Mouse (Mus musculus): Measurements from ENCODE around the gene Dnaic2.

Dnaic2 gene

GRCm38 (mm10) chr11:114726965-114727825, at the start of gene Dnaic2:
TSS of gene Dnaic2 (plus strand) at chr11:114727408.
- DNase-seq (ENCODE audit: low spot score): no peak

GRCm38 (mm10) chr11:114679582-114679981, 47.6 kb upstream of the Dnaic2 start:
- DNase-seq (ENCODE audit: low spot score): peak; percentile 25

GRCm38 (mm10) chr11:114680291-114680690, 46.9 kb upstream of the Dnaic2 start:
- no peak for DNase-seq (ENCODE audit: low spot score)

DNA sequence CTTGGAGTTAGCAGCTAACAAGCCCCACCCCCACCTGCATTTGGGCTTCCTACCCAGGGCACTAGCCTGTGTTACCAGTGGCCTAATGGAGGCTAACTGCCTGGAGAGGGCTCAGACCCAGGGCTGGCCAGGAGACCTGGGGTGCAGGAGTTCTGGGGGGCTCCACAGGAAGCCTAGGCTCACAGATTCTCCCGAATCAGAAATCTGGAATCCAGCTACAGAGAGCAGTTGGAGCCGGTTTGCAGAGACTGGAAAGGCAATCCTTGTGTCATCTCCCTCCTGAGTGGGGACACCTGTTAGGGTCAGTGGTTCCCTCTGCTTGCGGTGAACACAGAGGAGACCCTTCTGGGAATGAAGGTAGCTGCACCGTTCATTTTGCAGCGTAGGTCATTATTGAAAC, 46.2 kb upstream of the Dnaic2 start:
- DNase-seq (ENCODE audit: low spot score): no peak

DNA sequence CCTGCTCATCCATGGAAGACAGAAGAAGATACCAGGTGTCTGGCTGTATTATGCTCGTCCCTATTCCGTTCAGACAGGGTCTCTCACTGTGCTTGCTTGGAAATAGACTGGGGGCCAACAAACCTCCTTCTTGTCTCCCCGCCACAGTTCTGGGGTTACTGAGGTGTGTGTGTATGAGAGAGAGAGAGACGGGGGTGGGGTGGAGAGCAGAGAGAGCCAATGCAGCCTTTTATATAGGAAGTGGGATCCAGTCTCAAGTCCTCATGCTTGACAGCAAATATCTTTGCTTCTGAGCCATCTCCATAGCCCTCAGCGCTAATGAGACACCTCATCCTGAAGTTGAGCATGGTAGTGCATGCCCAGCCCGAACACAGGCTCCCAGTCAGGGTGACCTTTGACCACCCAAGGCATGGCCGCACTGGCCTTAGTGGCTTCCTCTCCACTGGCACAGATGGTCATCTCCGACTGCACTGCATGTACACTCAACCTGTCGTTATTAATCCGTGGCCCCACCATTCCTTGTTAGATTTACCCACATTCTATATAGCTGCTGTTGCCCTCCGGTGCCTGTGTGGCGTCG, 44.8 kb upstream of the Dnaic2 start:
- DNase-seq (ENCODE audit: low spot score): no peak

DNA sequence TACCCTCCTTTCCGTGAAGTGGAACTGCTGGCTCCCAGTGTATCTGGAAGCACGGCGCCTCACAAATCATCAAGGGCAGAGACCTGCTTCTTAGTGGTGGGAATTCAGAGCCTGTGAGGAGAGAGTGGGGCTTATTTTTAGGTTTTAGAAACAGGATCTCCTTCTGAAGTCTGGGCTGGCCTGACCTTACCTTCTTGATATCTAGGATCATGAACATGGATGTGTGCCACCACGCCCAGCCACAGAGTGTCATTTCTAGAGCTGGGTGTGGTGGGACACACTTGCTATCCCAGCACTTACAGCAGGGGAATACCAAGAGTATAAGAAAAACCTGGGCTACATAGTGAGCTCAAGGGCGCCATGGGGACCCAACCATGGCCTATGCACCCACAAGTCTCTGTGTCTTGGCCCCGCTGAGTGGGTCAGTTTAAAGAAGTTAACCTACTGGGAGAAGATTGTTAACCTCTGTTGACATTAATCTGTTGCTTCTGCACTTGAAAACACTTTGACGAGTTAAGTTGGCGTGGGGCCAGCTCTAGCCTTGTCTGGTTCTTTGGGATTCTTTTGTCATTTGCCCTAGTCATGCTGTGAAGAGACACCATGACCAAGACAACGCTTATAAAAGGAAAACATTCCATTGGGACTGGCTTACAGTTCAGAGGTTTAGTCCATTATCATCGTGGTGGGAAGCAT, 44.0 kb upstream of the Dnaic2 start:
- DNase-seq (ENCODE audit: low spot score): peak; percentile 56

DNA sequence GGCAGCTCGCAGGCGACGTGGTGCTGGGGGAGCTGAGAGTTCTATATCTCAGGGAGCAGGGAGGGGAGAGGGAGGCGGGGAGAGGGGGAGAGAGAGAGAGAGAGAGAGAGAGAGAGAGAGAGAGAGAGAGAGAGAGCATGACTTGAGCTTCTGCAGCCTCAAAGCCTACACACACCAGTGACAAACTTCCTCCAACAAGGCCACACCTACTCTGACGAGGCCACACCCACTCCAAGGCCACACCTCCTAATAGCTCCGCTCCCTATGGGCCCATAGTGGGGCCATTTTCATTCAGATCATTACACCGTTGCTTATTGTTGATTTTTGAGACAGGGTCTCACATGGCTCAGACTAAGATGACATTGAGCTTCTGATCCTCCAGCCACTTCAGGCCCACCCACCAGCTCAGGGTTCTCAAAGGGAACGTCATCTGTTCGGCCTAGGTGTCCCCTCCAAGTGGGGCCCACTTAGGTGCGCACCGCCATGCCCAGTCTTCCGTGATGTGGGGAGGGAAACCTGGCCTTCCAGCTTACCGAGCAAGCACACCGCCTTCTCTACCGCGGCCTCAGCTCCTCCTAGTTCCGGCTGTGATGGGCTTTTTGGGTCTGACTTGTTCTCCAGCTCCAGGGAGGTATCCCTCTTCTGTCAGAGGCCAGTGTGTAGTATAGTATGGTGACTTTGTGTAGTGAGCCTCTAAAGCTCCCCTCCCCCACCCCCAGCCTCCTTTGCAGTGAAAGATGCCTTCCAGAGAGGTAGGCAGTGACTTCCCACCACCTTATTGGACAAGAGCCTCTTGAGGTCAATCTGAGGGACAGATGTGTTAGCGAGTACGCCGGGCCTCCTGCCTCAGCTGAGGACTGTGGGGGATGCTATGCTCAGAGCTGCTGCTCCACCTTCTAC, 43.2 kb upstream of the Dnaic2 start:
- DNase-seq (ENCODE audit: low spot score): no peak

GRCm38 (mm10) chr11:114684627-114685373, 42.4 kb upstream of the Dnaic2 start:
- no peak for DNase-seq (ENCODE audit: low spot score)

GRCm38 (mm10) chr11:114685526-114686040, 41.6 kb upstream of the Dnaic2 start:
- no peak for DNase-seq (ENCODE audit: low spot score)

DNA sequence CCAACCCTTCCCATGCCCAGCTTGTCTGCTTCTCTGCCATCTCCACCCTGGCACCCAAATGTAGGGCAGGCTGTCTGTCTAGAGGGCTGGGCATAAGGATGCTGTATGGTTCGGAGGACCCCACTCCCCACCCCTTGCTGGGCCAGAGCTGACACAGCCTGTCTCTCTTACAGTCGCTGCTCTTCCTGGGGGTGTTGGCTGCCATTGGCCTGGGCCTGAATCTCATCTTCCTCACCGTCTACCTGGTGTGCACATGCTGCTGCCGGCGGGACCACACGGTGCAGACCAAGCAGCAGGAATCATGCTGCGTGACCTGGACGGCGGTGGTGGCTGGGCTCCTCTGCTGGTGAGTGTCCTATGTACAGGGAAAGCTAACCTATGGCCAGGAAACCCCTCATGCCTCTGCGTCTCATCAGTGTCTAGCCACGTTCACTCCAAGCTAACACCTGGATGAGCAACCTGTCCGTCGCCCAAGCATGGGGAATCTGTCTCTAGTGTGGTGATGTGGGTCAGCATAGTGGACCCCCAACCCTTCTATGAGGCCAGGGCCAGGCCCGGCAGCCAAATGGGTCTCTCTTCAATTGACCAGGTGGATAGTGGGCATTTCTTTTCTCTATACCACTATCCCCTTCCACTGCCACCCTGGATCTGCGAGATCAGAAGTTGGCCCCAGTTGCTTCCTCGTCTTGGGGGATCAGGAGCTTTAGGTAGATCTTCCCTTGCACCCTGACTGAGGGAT, 40.8 kb upstream of the Dnaic2 start:
- DNase-seq (ENCODE audit: low spot score): no peak

DNA sequence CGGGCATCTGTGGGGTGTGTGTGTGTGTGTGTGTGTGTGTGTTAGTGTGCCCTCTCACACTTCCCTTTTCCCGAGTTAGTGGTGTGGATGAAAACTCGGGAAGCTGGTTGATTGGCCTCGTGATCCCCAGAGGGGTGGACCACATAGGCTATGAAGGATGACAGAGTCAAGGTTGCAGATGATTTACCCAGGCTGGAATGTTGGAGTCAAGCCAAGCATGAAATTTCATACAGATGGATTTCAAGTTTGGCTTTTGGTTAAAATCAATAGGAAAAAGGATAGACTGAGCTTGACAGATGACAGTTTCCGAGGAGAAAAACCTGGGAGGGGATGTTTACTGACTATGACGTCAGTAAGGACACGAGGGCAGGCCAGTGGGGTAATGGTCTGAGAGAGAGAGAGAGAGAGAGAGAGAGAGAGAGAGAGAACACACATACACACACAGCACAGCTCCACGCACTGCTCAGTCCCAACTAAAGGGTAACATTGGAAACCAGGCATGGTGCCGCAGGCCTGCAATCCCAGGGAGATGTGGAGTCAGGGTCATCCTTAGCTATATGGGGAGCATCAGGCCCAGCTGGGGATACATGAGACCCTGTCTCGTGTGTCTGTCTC, 39.5 kb upstream of the Dnaic2 start:
- DNase-seq (ENCODE audit: low spot score): peak; percentile 42

DNA sequence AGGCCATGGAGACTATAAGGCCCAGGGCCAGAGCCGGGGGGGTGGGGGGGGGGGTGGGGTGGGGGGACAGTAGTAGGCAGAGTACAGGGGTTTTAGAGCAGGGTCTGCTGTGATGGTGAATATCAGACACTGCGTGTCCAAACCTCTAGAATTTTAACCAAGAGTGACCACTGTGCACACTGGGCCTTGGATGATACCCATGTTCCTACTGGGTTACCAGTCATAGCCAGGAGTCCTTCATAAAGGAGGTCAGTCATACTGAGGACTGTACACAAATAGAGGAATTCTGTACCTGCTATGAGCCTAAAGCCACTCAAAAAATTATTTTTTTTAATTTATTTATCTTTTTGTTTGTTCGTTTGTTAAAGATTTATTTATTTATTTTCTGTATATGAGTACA, 38.5 kb upstream of the Dnaic2 start:
- no peak for DNase-seq (ENCODE audit: low spot score)

DNA sequence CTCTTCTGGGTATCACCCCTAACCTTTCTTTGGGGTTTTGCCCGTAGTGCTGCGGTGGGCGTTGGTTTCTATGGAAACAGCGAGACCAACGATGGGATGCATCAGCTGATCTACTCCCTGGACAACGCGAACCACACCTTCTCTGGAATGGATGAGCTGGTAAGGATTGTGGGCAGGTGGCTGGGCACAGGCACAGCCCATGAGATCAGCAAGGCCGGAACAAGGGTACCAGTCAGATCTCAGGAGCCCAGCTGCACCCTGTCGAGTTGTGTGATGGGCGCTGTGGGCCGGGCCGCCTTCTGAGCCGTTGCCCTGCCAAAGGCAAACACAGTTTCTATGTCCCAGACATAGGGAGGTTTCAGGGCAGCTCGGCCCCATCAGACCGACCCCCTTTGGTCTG, 37.0 kb upstream of the Dnaic2 start:
- no peak for DNase-seq (ENCODE audit: low spot score)

DNA sequence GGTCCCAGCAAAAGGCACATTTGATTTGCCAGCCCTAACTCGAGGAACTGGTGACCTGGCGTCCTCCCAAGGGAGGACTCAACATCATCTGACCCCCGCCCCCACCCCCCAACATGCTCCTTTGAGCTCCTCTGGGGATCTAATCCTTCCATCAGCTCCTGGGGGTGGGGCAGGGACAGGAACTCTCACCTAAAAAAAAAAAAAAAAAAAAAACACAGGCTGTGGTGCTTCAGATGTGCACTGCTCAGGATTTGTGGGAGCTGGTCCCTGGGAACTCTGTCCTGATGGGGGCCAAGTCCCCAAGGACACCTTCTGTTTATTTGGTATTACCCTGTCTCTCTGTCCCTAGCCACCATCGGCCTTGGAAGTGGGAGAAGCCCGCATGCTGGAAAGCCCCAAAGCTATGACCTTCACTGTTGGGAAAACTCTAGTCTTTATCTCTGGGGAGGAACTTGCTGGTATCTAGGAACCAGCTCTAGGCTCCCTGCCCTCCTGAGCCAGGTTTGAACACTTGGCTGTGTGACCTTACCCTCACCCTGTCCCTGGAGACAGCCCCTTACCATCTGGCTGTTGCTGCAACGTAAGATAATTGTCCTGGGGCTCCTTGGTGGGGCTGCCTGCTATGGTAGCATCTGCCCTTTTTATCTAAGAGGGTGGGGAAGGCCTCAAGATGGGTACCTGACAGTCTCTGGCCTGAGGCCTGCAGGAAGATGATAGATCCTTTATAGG, 35.6 kb upstream of the Dnaic2 start:
- DNase-seq (ENCODE audit: low spot score): no peak

DNA sequence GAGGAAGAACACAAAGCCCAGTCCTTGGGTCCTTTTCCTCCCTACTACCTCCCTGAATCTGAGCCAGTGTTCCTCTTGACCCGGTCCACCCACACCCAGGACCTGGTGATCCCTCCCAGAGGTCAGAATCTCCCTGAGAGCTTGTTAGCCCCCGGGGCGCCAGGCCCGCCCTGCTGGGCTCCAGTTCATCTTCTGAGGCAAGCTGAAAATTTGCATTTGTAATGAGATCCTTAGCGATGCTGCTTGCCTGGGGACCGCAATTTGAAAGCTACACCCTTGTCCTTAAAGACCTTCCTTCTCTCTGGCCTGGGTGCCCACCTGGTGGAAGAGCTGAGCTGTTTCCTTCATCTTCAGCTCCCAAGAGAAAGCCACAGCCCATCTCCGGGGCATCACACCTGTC, 34.6 kb upstream of the Dnaic2 start:
- DNase-seq (ENCODE audit: low spot score): no peak

GRCm38 (mm10) chr11:114693456-114693855, 33.8 kb upstream of the Dnaic2 start:
- DNase-seq (ENCODE audit: low spot score): no peak

GRCm38 (mm10) chr11:114694451-114694850, 32.8 kb upstream of the Dnaic2 start:
- DNase-seq (ENCODE audit: low spot score): no peak

GRCm38 (mm10) chr11:114698496-114698895, 28.7 kb upstream of the Dnaic2 start:
- no peak for DNase-seq (ENCODE audit: low spot score)

DNA sequence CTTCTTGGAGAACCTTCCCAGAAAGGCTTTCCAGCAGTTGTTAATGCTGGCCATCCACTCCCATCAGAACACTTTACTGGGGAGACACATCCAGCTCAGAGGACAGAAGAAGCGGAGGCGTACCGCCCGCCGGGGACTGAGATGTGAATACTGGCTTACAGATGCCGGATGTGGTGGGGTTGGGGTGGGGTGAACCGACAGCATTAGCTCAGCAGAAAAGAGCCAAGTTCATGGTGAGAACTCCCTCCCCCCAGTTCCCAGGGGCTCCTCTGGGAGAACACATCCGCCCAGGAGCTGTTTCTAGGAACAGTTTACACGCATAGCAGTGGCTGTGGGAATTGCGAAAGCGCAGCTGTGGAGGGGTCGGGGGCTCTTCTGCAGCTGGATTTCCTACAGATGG, 27.7 kb upstream of the Dnaic2 start:
- no peak for DNase-seq (ENCODE audit: low spot score)

Measured in adipocyte (in vitro differentiated cells).